Mouse (Mus musculus) hindbrain, postnatal 0 days (tissue): Measurements from ENCODE around the gene Trim54. TPM values are rescaled to one million over a fixed set of nuclear protein-coding genes. Genes with fewer than 3 reads are reported as not detected.
A peak's percentile ranks its signal among the peaks of the same experiment; 100 is the strongest.

Experiments
- ATAC-seq: fragments of 200-750 bp; cut with Nextera tagmentation; 2 replicates; pipeline ENCODE4 v1.8.0; 2017; ENCODE audit warnings: mild to moderate bottlenecking, moderate TSS enrichment, moderate library complexity
- DNase-seq: peaks from one replicate; pipeline ENCODE4 v3.0.0-alpha.2; 2015; ENCODE audit warnings: low spot score
- H3K27ac ChIP-seq: fragments of 300-500 bp; sonication (generic); 2 replicates; pipeline ENCODE4 v1.5.1; 2014; ENCODE audit warnings: mild to moderate bottlenecking
- H3K27me3 ChIP-seq: fragments of 300-500 bp; sonication (generic); 2 replicates; pipeline ENCODE4 v1.6.1; 2014; ENCODE audit warnings: low read length, mixed read lengths; ENCODE audit not compliant: insufficient read depth
- H3K36me3 ChIP-seq: fragments of 300-500 bp; sonication (generic); 2 replicates; pipeline ENCODE4 v1.6.1; 2014; ENCODE audit warnings: low read length, mixed read lengths; ENCODE audit not compliant: insufficient read depth
- H3K4me1 ChIP-seq: fragments of 300-500 bp; sonication (generic); 2 replicates; pipeline ENCODE4 v1.6.1; 2014; ENCODE audit warnings: antibody characterized with exemption, low read length, mixed read lengths; ENCODE audit not compliant: insufficient read depth
- H3K4me2 ChIP-seq: fragments of 300-500 bp; sonication (generic); 2 replicates; pipeline ENCODE4 v1.6.1; 2014; ENCODE audit warnings: low read depth, mild to moderate bottlenecking, low read length, moderate library complexity, mixed read lengths
- H3K4me3 ChIP-seq: fragments of 300-500 bp; sonication (generic); 2 replicates; pipeline ENCODE4 v1.5.1; 2014; ENCODE audit warnings: low read length
- H3K9ac ChIP-seq: fragments of 300-500 bp; sonication (generic); replicated peaks from 2 replicates; pipeline ENCODE4 v1.6.1; 2014; ENCODE audit warnings: mild to moderate bottlenecking, low read length, moderate library complexity, mixed read lengths
- H3K9me3 ChIP-seq: fragments of 300-500 bp; sonication (generic); 2 replicates; pipeline ENCODE4 v1.6.1; 2016; ENCODE audit warnings: low read length, mixed read lengths
- CTCF ChIP-seq: IDR thresholded peaks from 2 replicates; pipeline ENCODE4 v1.5.1; 2016; ENCODE audit warnings: antibody characterized with exemption, control low read depth, low read depth
- WGBS: fragments of 180-500 bp; shearing (Covaris S2); extraction: QIAGEN DNeasy Blood & Tissue Kit; methylation state at CpG from one replicate; pipeline ENCODE4 v1.1.7; 2014; 5-methylcytosine and 5-hydroxymethylcytosine counted together
- polyA plus RNA-seq: library from polyadenylated mRNA; unstranded; fragments of >200 nt; fragmentation: Nextera tagmentation; extraction: Ambion mirVana; gene quantifications from 2 replicates; pipeline ENCODE4 v1.2.1, GENCODE M21; 2015
- total RNA-seq: library from RNA; depleted of rRNA; stranded (reverse); fragments of >200 nt; gene quantifications from 2 replicates; pipeline ENCODE4 v1.2.3, GENCODE M21; 2014

Trim54 gene
- total and polyA plus RNA-seq, 2 experiments from 2014 or later = 0.52 TPM; not detected in 1

DNA sequence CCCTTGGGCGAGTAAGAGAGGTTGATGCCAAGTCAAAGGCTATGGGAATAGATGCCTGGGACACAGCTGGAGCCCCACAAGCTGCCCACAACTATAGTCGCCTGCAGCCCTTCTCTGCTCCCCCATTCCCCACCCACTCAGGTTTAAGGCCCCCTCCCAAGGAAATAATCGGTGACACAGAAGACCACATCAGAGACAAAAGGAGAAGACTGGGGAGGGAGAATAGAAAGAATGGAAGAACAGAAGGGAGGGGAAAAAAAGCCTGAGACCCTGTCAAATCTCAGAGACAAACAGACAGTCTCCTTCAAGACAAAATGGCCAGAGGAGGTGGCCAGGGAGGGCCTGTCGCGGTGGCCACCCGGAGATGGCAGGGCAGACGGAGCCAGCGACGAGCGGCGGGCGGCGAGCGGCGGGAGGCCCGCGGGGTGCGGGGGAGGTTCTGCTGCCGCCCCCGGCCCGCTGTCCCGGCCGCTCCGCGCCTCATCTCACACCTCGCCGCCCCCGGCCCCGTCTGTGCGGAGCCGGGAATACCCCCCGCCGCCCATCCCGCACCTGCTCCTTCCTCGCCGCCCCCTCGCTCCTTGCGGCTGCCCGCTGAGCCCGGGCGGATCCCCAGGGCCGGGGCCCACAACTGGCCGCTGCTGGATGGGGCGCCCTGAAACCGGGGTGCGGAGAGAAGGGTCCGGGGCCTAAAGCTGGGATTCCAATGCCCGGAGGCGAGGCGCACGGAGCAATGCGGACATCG lies 24.1 kb upstream of the Trim54 start:
- ATAC-seq (0 out of 2 replicates have a peak, but pooled peaks have one; percentile 14), DNase-seq (no peak)
- TF ChIP-seq CTCF = no peak
- Histone ChIP-seq H3K36me3 (no peaks in the 10 kb centered on the region), H3K27ac (peak overlapping the region; percentile 49; the same call in 1 of the 2 replicates), H3K9me3 (no peaks in the 10 kb centered on the region), H3K4me3 (peak overlapping the region; percentile 43), H3K4me1 (peaks cover 5% of the 10 kb centered on the region), H3K27me3 (peaks cover 51% of the 10 kb centered on the region), H3K4me2 (peak overlapping the region; percentile 52), H3K9ac (peak overlapping the region; percentile 48)
- WGBS = 3% methylated on average over 38 of the region's 53 CpGs

GRCm38 (mm10) chr5:31093151-31094041 lies 23.1 kb upstream of the Trim54 start:
- no peak overlapping the region; the same call in 1 of the 2 replicates for H3K27ac ChIP-seq

GRCm38 (mm10) chr5:31094100-31094798 lies 22.3 kb upstream of the Trim54 start:
- 2% methylated on average over 29 of the region's 29 CpGs for WGBS
- Histone ChIP-seq H3K4me2 (peak overlapping the region; percentile 52), H3K27me3 (peaks cover 51% of the 10 kb centered on the region), H3K4me3 (peak overlapping the region; percentile 43), H3K9ac (no peak overlapping the region), H3K36me3 (no peaks in the 10 kb centered on the region), H3K9me3 (no peaks in the 10 kb centered on the region), H3K27ac (no peak overlapping the region), H3K4me1 (peaks cover 5% of the 10 kb centered on the region)
- no peak for TF ChIP-seq CTCF
- DNase-seq (no peak), ATAC-seq (no peak)

More at GRCm38 (mm10) chr5:31093151-31094041, 23.1 kb upstream of the Trim54 start:
- WGBS = 2% methylated on average over 41 of the region's 54 CpGs
- Histone ChIP-seq H3K4me2 (peak overlapping the region; percentile 52), H3K9me3 (no peaks in the 10 kb centered on the region), H3K4me3 (peak overlapping the region; percentile 43), H3K27me3 (peaks cover 51% of the 10 kb centered on the region), H3K9ac (peak overlapping the region; percentile 48), H3K4me1 (peaks cover 5% of the 10 kb centered on the region), H3K36me3 (no peaks in the 10 kb centered on the region)
- ATAC-seq (peak; percentile 52), DNase-seq (peak; percentile 68)
- no peak for TF ChIP-seq CTCF

- no peaks in the 10 kb centered on the region for H3K9me3 ChIP-seq
- under 1% methylated on average over 59 of the region's 59 CpGs for WGBS
- H3K4me3 ChIP-seq = peak overlapping the region; percentile 43
- H3K9ac ChIP-seq = no peak overlapping the region
- peak overlapping the region; percentile 52 for H3K4me2 ChIP-seq
- no peak overlapping the region for H3K27ac ChIP-seq
- peaks cover 5% of the 10 kb centered on the region for H3K4me1 ChIP-seq
- H3K36me3 ChIP-seq = no peaks in the 10 kb centered on the region
- peak; percentile 28; the same call in 1 of the 2 replicates for TF ChIP-seq CTCF
- peak; percentile 27; the same call in 1 of the 2 replicates for ATAC-seq
- DNase-seq = peak; percentile 41
- peaks cover 51% of the 10 kb centered on the region for H3K27me3 ChIP-seq
Observed at GRCm38 (mm10) chr5:31094799-31095691, 21.5 kb upstream of the Trim54 start.

DNA sequence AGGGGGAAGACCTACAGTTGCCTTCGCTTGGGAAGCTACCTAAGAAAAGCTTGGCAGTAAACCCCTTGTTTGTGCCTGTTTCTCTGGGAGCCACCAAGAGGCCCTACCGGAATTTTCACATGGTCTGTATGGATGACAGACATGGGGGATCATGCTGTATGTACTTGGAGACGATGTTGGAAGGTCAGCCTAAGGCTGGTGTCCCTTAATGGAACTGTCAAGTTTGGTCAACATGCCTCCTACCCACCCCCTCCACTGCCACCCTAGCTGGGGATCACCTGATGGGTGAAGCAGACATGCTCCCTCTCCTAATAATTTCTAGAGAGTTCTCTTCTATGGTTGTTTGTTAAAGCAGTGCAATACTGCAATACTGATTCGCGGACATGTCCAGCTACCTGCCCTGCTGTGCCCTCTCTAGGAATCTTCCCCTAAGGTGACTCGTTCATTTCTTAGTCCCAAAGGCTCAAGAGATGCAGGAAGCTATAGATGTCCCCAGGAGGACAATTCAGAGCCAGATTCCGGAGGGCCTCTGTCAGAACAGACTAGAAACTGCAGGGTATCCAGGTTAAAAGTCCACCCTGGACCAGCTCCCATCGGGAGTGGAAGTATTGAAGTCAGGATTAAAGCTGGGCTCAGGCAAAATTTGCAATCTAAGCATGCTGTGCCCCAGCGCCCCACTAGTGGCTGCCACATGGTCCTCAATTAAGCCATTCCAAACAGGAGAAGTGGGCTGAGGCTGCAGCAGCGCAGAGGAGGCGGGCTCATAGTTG lies 20.6 kb upstream of the Trim54 start:
- peak overlapping the region; percentile 52; the same call in 1 of the 2 replicates for H3K4me2 ChIP-seq
- 21% methylated on average over 11 of the region's 11 CpGs for WGBS
- peak; percentile 42 for DNase-seq

More for the DNA sequence above, 20.6 kb upstream of the Trim54 start:
- Histone ChIP-seq H3K27me3 (peaks cover 46% of the 10 kb centered on the region), H3K9me3 (no peaks in the 10 kb centered on the region), H3K36me3 (no peaks in the 10 kb centered on the region), H3K4me1 (peaks cover 5% of the 10 kb centered on the region), H3K4me3 (0 out of 2 replicates have a peak overlapping the region, but pooled peaks have one; percentile 43), H3K9ac (no peak overlapping the region), H3K27ac (no peak overlapping the region)
- no peak for ATAC-seq
- peak; percentile 19; the same call in 1 of the 2 replicates for TF ChIP-seq CTCF
